Mouse (Mus musculus): ENCODE measurements around the gene Cachd1.
A peak's percentile ranks its signal among the peaks of the same experiment; 100 is the strongest.

Cachd1 gene

DNA sequence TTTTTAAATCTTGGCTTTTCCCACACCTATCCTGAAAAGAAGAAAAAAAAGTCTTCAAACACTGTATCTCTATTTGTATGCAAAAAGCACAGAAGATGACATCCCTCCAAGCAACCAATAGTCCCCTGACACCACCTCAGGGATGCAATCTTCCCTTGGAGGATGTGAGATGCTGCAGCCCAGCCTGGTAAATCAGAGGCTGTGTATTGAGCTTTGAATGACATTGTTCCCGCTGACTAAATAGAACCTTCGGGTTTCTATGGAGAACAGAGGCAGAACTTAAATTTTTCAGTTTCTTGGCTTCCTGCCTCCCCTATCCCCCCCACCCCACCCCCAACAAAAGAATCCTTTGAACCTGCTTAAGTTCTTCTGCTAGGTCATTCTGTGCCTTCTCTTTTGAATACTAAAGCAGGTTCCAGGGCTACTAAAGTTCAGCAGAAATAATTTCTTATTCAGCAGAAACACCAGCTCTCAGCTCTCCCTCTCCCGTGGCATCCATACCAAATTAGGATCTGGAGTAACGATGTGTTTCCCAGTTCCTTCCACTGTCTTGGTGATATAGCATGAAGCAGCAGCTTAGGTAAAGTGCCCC is 219.7 kb downstream of the Cachd1 start:
- DNase-seq: no peak

- DNase-seq: peak; percentile 75 to 79
Observed at GRCm38 (mm10) chr4:100998145-100998544, 221.7 kb downstream of the Cachd1 start.

GRCm38 (mm10) chr4:100998906-100999305 is 222.4 kb downstream of the Cachd1 start:
- DNase-seq: no peak

- DNase-seq: no peak
Observed at GRCm38 (mm10) chr4:101000622-101001021, 224.1 kb downstream of the Cachd1 start.

DNA sequence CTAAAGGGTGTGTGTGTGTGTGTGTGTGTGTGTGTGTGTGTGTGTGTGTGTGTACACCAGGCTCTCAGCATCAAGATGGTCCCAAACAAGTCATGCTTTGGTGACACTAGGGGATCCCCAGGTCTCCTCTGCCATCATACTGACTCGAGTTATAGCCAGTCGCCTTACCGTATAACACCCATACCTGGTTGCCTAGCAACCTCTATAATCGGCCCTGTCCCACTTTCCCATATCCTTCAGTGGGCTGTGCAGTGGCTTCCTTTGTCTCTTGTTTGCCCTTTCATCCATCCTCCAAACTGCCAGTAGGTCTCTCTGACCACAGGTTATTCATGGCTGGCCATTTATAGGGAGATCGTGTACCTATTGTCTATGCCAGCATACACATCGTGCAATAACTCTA is 224.6 kb downstream of the Cachd1 start:
- DNase-seq: no peak

DNA sequence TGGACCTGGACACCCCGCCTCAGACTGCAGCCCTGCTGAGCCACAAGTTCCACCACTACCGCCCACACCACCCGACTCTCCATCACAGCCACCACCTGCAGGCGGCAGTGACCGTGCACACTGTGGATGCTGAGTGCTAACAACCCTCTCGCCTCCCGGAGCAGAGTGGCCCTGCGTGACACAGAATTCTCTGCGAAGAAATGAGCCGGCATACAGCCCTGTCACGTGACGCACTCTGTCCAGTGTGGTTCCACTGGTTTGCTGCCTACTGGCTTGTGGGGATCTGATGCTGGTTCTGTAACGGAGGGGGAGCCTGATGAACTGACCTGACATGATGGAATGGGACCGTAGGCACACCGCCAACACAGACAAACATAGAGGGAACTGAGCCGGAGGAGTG is 226.5 kb downstream of the Cachd1 start:
- DNase-seq: no peak

DNA sequence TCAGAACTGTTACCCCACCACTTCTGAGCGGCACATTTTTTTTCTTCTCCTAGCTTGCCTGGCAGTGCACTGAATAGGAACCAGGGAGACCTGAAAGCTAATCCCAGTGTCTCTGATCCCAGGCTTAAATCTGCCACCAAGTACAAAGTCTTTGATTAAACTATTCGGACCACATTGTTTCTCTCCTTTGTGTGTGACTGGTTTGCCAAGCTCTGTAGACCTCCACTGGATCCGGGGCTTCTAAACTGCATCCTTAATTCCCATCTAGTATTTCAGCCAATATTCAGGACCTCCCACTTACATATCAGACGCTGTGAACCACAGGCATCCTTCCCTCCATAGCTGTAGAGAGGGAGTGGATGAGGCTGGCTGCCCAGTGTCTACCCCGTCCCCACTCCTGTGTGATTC is 231.9 kb downstream of the Cachd1 start:
- DNase-seq: no peak

GRCm38 (mm10) chr4:101009092-101009491 is 232.6 kb downstream of the Cachd1 start:
- DNase-seq: no peak

DNA sequence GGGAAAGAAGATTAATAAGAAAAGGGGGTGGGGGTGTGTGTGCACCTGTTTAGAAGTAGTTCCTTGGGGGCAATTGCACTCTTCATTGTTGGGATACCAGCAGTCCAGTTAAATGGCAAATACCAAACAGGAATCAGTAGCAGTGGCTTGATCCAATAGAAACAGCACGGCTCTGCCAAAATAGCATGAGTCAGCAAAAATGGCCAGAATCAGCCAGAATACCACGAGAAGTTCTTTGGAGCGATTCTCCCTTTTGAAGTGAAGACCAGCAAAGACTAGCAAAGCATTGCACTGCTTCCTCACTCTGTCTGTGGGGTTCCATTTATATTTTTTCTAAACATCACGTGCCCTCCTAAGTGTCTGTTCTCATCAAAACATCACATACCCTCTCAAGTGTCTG is 241.3 kb downstream of the Cachd1 start:
- DNase-seq: no peak

DNA sequence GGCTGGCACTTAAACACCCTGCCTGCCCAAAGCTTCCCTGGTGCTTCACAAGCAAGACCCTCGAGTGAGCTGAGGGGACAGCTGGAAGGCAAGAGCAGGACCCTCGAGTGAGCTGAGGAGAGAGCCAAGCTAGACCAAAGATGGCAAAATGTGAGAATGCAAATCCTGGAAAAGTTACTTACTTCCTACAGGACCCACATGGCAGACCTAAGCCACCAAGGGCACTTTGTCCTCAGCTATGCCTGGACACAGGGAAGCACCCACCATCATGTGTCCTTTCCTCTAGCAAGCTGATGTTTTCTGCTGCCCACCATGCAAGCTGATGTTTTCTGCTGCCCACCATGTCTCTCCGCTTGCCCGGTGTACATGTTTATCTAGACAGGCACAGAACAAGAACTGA is 244.1 kb downstream of the Cachd1 start, which contains the start of gene Gm10577:
Gene Gm10577 (minus strand): TSS at position 101 of the 400 bp plus-strand sequence.
- no peak for DNase-seq

GRCm38 (mm10) chr4:101026566-101026965 is 250.1 kb downstream of the Cachd1 start:
- no peak for DNase-seq

- DNase-seq: no peak
Observed at GRCm38 (mm10) chr4:101026995-101027394, 250.5 kb downstream of the Cachd1 start.

GRCm38 (mm10) chr4:101027852-101028411 is 251.5 kb downstream of the Cachd1 start:
- no peak for DNase-seq

DNA sequence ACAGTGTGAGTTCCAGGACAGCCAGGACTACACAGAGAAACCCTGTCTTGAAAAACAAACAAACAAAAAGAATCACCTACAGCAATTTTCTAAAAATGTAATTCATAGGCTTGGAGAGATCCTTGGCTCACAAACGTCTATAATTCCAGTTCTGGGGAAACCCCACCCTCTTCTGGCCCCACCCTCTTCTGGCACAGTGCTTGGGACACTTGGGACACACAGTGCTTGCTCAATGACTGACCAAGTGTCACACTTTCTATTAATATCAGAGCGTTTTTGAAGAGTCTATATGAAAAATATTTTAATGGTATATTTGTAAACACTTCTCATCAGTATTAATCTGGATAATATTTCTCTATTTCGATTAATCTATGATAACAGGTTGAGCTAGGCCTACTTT is 256.6 kb downstream of the Cachd1 start:
- DNase-seq: no peak

GRCm38 (mm10) chr4:101035131-101035530 is 258.7 kb downstream of the Cachd1 start:
- DNase-seq: peak in 1 of 2 experiments; percentile 3

- DNase-seq: no peak
Observed at GRCm38 (mm10) chr4:101037156-101037555, 260.7 kb downstream of the Cachd1 start.

DNA sequence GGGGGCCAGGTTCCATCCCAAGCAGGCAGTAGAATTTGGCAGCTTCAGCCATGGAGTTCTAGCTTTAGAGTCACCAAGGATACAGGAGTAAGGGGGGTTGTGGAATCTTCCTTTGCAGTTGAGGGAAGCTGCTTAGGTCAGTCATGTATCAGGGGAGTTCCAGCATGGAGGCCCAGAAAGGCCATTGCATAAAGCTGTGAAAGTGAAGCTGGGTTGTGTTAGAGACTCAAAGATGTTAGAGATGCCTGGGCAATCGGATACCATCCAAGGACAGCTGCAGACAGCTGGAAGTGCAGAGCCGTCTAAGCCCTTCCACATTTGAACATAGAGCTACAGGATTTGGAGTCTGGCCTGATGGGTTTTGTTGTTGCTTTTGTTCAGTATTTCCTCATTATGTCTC is 267.2 kb downstream of the Cachd1 start:
- DNase-seq: no peak

DNA sequence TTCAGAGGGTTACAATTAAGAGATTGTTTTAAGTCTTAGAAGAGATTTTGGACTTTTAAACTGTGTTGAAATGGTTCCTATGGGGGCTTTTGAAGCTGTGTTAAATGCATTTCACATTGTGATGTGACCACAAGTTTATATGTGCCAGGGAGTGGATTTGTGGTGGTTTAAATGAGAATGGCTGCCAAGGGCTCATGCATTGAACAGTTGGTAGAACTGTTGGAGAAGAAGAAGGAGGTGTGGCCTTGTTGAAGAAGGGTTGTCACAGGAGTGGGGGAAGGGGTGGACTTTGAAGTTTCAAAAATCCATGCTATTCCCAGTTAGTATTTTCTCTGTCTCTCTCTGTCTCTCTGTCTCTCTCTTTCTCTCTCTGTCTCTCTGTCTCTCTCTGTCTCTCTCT is 267.7 kb downstream of the Cachd1 start:
- no peak for DNase-seq

GRCm38 (mm10) chr4:101046576-101046975 is 270.1 kb downstream of the Cachd1 start:
- no peak for DNase-seq

DNA sequence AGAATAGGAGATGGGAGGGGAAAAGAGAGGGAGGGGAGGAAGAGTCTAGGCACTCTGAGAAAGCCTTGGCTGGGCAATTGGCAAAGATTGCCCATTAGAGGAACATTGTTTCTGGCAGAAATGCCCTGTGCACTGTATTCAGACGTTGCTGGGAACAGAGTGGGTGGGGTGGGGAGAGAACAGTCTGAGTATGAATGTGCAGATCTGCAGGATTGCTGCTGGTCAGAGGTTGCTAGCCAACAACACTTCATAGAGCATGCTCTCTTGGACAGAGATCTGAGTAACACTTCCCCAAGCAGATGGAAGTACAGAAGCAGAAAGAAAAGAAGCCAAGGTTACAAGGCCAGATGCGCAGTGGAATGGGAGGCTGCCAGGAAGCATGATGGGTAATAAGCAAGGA is 285.7 kb downstream of the Cachd1 start:
- DNase-seq: peak in 1 of 2 experiments; percentile 11

GRCm38 (mm10) chr4:101066401-101066800 is 289.9 kb downstream of the Cachd1 start:
- no peak for DNase-seq

DNA sequence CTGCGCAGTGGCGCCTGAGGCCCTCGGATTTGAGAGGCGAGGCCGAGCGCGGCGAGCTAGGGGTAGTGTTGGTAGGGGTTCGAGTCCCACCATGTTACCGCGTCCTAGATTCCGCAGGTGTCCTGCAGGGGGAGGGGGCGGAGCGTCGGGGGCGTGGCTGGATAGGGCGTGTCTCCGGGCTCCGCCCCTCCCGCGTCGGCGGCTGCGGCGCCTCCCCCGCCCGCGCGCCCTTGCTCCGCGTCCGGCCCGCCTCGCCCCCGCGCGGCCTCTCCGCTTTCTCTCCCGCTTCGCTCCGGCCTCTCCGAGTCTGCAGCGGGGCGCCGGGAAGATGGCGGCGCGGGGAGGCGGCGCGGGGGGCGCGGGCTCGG is 292.3 kb downstream of the Cachd1 start, which contains the start of gene Raver2:
Gene Raver2 (plus strand): TSS at position 198 of the 368 bp plus-strand sequence.
- DNase-seq: peak; percentile 75 to 76

GRCm38 (mm10) chr4:101069154-101069971 is 292.9 kb downstream of the Cachd1 start:
- peak in 1 of 2 experiments; percentile 24 for DNase-seq

DNA sequence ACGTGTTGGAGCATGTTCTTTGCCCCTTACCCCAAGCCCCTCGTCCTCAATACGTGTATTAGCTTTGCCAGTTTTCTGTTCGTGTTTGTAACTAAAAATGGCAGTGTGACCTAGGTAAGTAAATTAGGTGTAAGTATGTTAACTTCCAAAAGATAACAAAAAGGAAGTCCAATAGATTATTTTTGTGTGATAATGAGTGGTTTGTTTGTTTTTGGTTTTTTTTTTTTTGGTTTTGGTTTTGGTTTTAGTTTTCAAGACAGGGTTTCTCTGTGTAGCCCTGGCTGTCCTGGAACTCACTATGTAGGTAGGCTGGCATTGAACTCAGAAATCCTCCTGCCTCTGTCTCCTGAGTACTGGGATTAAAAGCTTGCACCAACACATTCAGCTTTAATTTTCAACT is 295.1 kb downstream of the Cachd1 start:
- DNase-seq: no peak

Measured in cerebellum, postnatal 14 days (tissue).